Comparison of ENCODE assay signal across 18 mouse cellular contexts in genomic region chr2:102384496-102384895, GRCm38 (mm10). TPM values are rescaled to one million over a fixed set of nuclear protein-coding genes. Genes with fewer than 3 reads are reported as not detected.
A peak's percentile ranks its signal among the peaks of the same experiment; 100 is the strongest.
DNase-seq lines count a peak whose midpoint lies in the region; ATAC-seq and TF ChIP-seq lines count a peak whose summit lies in the region.
"Had no signal": no experiment of that assay in that cellular context is flagged by ENCODE, and none has a peak within 500 bp of the region (broad histone marks: within the 10 kb centered on the region; RNA-seq: fewer than 3 reads in every experiment).

No protein-coding gene starts in this region.

- no peak for DNase-seq in spleen, adult 2 months (ENCODE audit: low read depth in 1 of 2, low spot score in 2 of 2)
- DNase-seq in spleen, adult 12 weeks (ENCODE audit: low spot score) = no peak
- DNase-seq in left cerebral cortex, adult 11 months (ENCODE audit: low spot score) = no peak
- no peak for DNase-seq in ovary, postnatal 10 days (ENCODE audit: low spot score)
- DNase-seq: adrenal gland, adult 8-10 months; cerebellum, adult 9-11 months; heart, postnatal 10 days; lung, postnatal 4 days; right cerebral cortex, postnatal 4 days; thymus, postnatal 14 days had no signal

- H3K4me1 ChIP-seq in hindbrain, embryonic 15.5 days (replicated peaks) = peaks cover 17% of the 10 kb centered on the region
- peaks cover 19% of the 10 kb centered on the region for H3K4me1 ChIP-seq in hindbrain, embryonic 13.5 days (replicated peaks)
- H3K4me1 ChIP-seq in spleen, adult 2 months (ENCODE audit: control insufficient read depth, insufficient read depth, insufficient read length) = peaks cover 13% of the 10 kb centered on the region
- H3K4me1 ChIP-seq in kidney, embryonic 15.5 days = peaks cover 24% of the 10 kb centered on the region

- H3K4me2 ChIP-seq in hindbrain, embryonic 15.5 days = no peak overlapping the region
- no peak overlapping the region for H3K4me2 ChIP-seq in hindbrain, embryonic 13.5 days
- H3K4me2 ChIP-seq in kidney, embryonic 15.5 days = no peak overlapping the region
- H3K4me2 ChIP-seq: stomach, embryonic 15.5 days had no signal

- no peaks in the 10 kb centered on the region for H3K9me3 ChIP-seq in hindbrain, embryonic 15.5 days
- no peaks in the 10 kb centered on the region for H3K9me3 ChIP-seq in hindbrain, embryonic 13.5 days
- 0 out of 2 replicates have a peak, but pooled peaks cover 2% of the 10 kb centered on the region for H3K9me3 ChIP-seq in kidney, embryonic 15.5 days (replicated peaks)
- H3K9me3 ChIP-seq: stomach, embryonic 15.5 days had no signal

- TF ChIP-seq CTCF in spleen, adult 2 months (IDR thresholded peaks at IDR 0.05; ENCODE audit: extremely low read depth, insufficient read depth, insufficient read length, insufficient replicate concordance) = no peak

- no peak for TF ChIP-seq POLR2A in spleen, adult 2 months (IDR thresholded peaks at IDR 0.05; ENCODE audit: low read depth, low read length)

- H3K36me3 ChIP-seq in hindbrain, embryonic 15.5 days = no peaks in the 10 kb centered on the region
- peaks cover 6% of the 10 kb centered on the region; the same call in 1 of the 2 replicates for H3K36me3 ChIP-seq in hindbrain, embryonic 13.5 days
- H3K36me3 ChIP-seq in spleen, adult 2 months (ENCODE audit: control insufficient read depth, insufficient read depth, low read length) = peaks cover 1% of the 10 kb centered on the region; the same call in 1 of the 2 replicates
- peaks cover 2% of the 10 kb centered on the region; the same call in 1 of the 2 replicates for H3K36me3 ChIP-seq in kidney, embryonic 15.5 days

- no peak overlapping the region for H3K9ac ChIP-seq in hindbrain, embryonic 15.5 days
- no peak overlapping the region for H3K9ac ChIP-seq in hindbrain, embryonic 13.5 days
- H3K9ac ChIP-seq in kidney, embryonic 15.5 days = no peak overlapping the region
- H3K9ac ChIP-seq: liver, embryonic 14.5 days; stomach, embryonic 15.5 days had no signal

- H3K27me3 ChIP-seq in hindbrain, embryonic 15.5 days = no peaks in the 10 kb centered on the region
- H3K27me3 ChIP-seq in hindbrain, embryonic 13.5 days = no peaks in the 10 kb centered on the region
- no peaks in the 10 kb centered on the region for H3K27me3 ChIP-seq in spleen, adult 2 months (ENCODE audit: control insufficient read depth, insufficient read depth, low read length)
- no peaks in the 10 kb centered on the region for H3K27me3 ChIP-seq in kidney, embryonic 15.5 days
- H3K27me3 ChIP-seq: Patski; stomach, embryonic 15.5 days had no signal

- 0 out of 2 replicates have a peak, but pooled peaks have one; percentile 34 for ATAC-seq in hindbrain, embryonic 15.5 days (ENCODE audit: low FRiP score, low read depth)
- no peak for ATAC-seq in hindbrain, embryonic 13.5 days (ENCODE audit: low FRiP score)
- ATAC-seq in kidney, embryonic 15.5 days (replicated peaks; ENCODE audit: low FRiP score) = no peak
- ATAC-seq: Patski had no signal

- H3K27ac ChIP-seq in hindbrain, embryonic 15.5 days (replicated peaks) = no peak overlapping the region
- no peak overlapping the region for H3K27ac ChIP-seq in hindbrain, embryonic 13.5 days
- H3K27ac ChIP-seq in spleen, adult 2 months (ENCODE audit: insufficient read depth, low read length) = peak overlapping the region; percentile 66
- H3K27ac ChIP-seq in kidney, embryonic 15.5 days = peak overlapping the region; percentile 28; the same call in 1 of the 2 replicates
- H3K27ac ChIP-seq: kidney, postnatal 0 days; liver, embryonic 14.5 days; stomach, embryonic 15.5 days had no signal

- 83% methylated on average over 1 of the region's 1 CpGs for WGBS in hindbrain, embryonic 15.5 days
- WGBS in hindbrain, embryonic 13.5 days = 71% methylated on average over 1 of the region's 1 CpGs
- WGBS in spleen, adult 2 months = 37% methylated on average over 1 of the region's 1 CpGs
- WGBS in kidney, embryonic 15.5 days = 54% methylated on average over 1 of the region's 1 CpGs

- no peak overlapping the region for H3K4me3 ChIP-seq in hindbrain, embryonic 15.5 days
- H3K4me3 ChIP-seq in hindbrain, embryonic 13.5 days = no peak overlapping the region
- H3K4me3 ChIP-seq in spleen, adult 2 months (ENCODE audit: extremely low read depth, insufficient read depth, insufficient read length) = no peak overlapping the region
- H3K4me3 ChIP-seq in kidney, embryonic 15.5 days (replicated peaks) = no peak overlapping the region
- H3K4me3 ChIP-seq: myocyte; stomach, embryonic 15.5 days had no signal

RNA-seq across cellular contexts. Expression of gene Trim44, which starts 23.1 kb away (rescaled TPM):
- 63.5 and 63.7 TPM in 2 replicates for polyA plus RNA-seq in hindbrain, embryonic 15.5 days (2015; fragmentation: Nextera tagmentation; extraction: Ambion mirVana)
- polyA plus RNA-seq in hindbrain, embryonic 13.5 days (2015; fragmentation: Nextera tagmentation; extraction: Ambion mirVana) = 44.2 and 47.7 TPM in 2 replicates
- polyA plus RNA-seq in spleen, adult 2 months (2012; rRNA removed) = 12.9 and 15.4 TPM in 2 replicates
- 27.3 and 29.0 TPM in 2 replicates for polyA plus RNA-seq in kidney, embryonic 15.5 days (2015; fragmentation: Nextera tagmentation; extraction: Ambion mirVana)

Comparison
In these comparisons a context has a peak if more than half of its experiments do, and no peak if none do; other contexts are left out.
1. H3K27ac ChIP-seq: peak in spleen, adult 2 months (single experiment) and kidney, embryonic 15.5 days (single experiment); none in hindbrain, embryonic 15.5 days (single experiment) and hindbrain, embryonic 13.5 days (single experiment).